Mouse (Mus musculus): ENCODE measurements around the gene Ppfia2. TPM values are rescaled to one million over a fixed set of nuclear protein-coding genes. Genes with fewer than 3 reads are reported as not detected.

The Ppfia2 gene
- polyA plus RNA-seq, 1 experiment from 2014 or later, result 47.1 TPM

- no peaks in the 10 kb centered on the region for H3K9me3 ChIP-seq (ENCODE audit: control insufficient read depth, low read length)
- ATAC-seq (ENCODE audit: low read depth), result no peak
- 84% methylated on average over 1 of the region's 1 CpGs for WGBS
Observed at GRCm38 (mm10) chr10:106838476-106838875, 368.3 kb downstream of the Ppfia2 start.

GRCm38 (mm10) chr10:106858106-106858505, 388.0 kb downstream of the Ppfia2 start:
- no peak overlapping the region for H3K27ac ChIP-seq (ENCODE audit: low read depth, low read length)
- no peak overlapping the region for H3K4me2 ChIP-seq (ENCODE audit: low read depth, low read length)
- H3K9me3 ChIP-seq (ENCODE audit: control insufficient read depth, low read length), result no peaks in the 10 kb centered on the region
- WGBS, result 85% methylated on average over 6 of the region's 6 CpGs
- no peak overlapping the region for H3K9ac ChIP-seq (replicated peaks; ENCODE audit: low read depth, low read length)
- no peak overlapping the region for H3K4me3 ChIP-seq (ENCODE audit: low read depth, low read length)
- no peaks in the 10 kb centered on the region for H3K27me3 ChIP-seq (ENCODE audit: control insufficient read depth, insufficient read depth, low read length)
- no peaks in the 10 kb centered on the region for H3K36me3 ChIP-seq (ENCODE audit: control insufficient read depth, insufficient read depth, low read length)
- no peak for ATAC-seq (ENCODE audit: low read depth)
- H3K4me1 ChIP-seq (ENCODE audit: control insufficient read depth, insufficient read depth, low read length), result no peaks in the 10 kb centered on the region

More at GRCm38 (mm10) chr10:106838476-106838875, 368.3 kb downstream of the Ppfia2 start:
- Histone ChIP-seq H3K36me3 (ENCODE audit: control insufficient read depth, insufficient read depth, low read length) (no peaks in the 10 kb centered on the region), H3K27me3 (ENCODE audit: control insufficient read depth, insufficient read depth, low read length) (no peaks in the 10 kb centered on the region), H3K27ac (ENCODE audit: low read depth, low read length) (no peak overlapping the region), H3K4me3 (ENCODE audit: low read depth, low read length) (no peak overlapping the region), H3K4me1 (ENCODE audit: control insufficient read depth, insufficient read depth, low read length) (no peaks in the 10 kb centered on the region), H3K9ac (replicated peaks; ENCODE audit: low read depth, low read length) (no peak overlapping the region), H3K4me2 (ENCODE audit: low read depth, low read length) (no peak overlapping the region)

- Histone ChIP-seq H3K9me3 (ENCODE audit: control insufficient read depth, low read length) (no peaks in the 10 kb centered on the region), H3K27me3 (ENCODE audit: control insufficient read depth, insufficient read depth, low read length) (no peaks in the 10 kb centered on the region), H3K4me3 (ENCODE audit: low read depth, low read length) (no peak overlapping the region), H3K9ac (replicated peaks; ENCODE audit: low read depth, low read length) (no peak overlapping the region), H3K27ac (ENCODE audit: low read depth, low read length) (no peak overlapping the region), H3K4me1 (ENCODE audit: control insufficient read depth, insufficient read depth, low read length) (no peaks in the 10 kb centered on the region), H3K36me3 (ENCODE audit: control insufficient read depth, insufficient read depth, low read length) (no peaks in the 10 kb centered on the region), H3K4me2 (ENCODE audit: low read depth, low read length) (no peak overlapping the region)
- WGBS, result 86% methylated on average over 4 of the region's 4 CpGs
- ATAC-seq (ENCODE audit: low read depth), result no peak
Observed at GRCm38 (mm10) chr10:106870233-106870632, 400.1 kb downstream of the Ppfia2 start.

GRCm38 (mm10) chr10:106871847-106872246, 401.7 kb downstream of the Ppfia2 start:
- Histone ChIP-seq H3K4me1 (ENCODE audit: control insufficient read depth, insufficient read depth, low read length) (no peaks in the 10 kb centered on the region), H3K4me3 (ENCODE audit: low read depth, low read length) (no peak overlapping the region), H3K4me2 (ENCODE audit: low read depth, low read length) (no peak overlapping the region), H3K27ac (ENCODE audit: low read depth, low read length) (no peak overlapping the region), H3K9ac (replicated peaks; ENCODE audit: low read depth, low read length) (no peak overlapping the region), H3K9me3 (ENCODE audit: control insufficient read depth, low read length) (no peaks in the 10 kb centered on the region), H3K27me3 (ENCODE audit: control insufficient read depth, insufficient read depth, low read length) (no peaks in the 10 kb centered on the region), H3K36me3 (ENCODE audit: control insufficient read depth, insufficient read depth, low read length) (no peaks in the 10 kb centered on the region)
- no peak for ATAC-seq (ENCODE audit: low read depth)
- 91% methylated on average over 3 of the region's 3 CpGs for WGBS

- Histone ChIP-seq H3K4me2 (ENCODE audit: low read depth, low read length) (no peak overlapping the region), H3K27ac (ENCODE audit: low read depth, low read length) (no peak overlapping the region), H3K4me3 (ENCODE audit: low read depth, low read length) (no peak overlapping the region), H3K9me3 (ENCODE audit: control insufficient read depth, low read length) (no peaks in the 10 kb centered on the region), H3K9ac (replicated peaks; ENCODE audit: low read depth, low read length) (no peak overlapping the region), H3K36me3 (ENCODE audit: control insufficient read depth, insufficient read depth, low read length) (no peaks in the 10 kb centered on the region), H3K4me1 (ENCODE audit: control insufficient read depth, insufficient read depth, low read length) (no peaks in the 10 kb centered on the region), H3K27me3 (ENCODE audit: control insufficient read depth, insufficient read depth, low read length) (no peaks in the 10 kb centered on the region)
- 51% methylated on average over 1 of the region's 1 CpGs for WGBS
- ATAC-seq (ENCODE audit: low read depth), result no peak
Observed at GRCm38 (mm10) chr10:106872714-106873113, 402.6 kb downstream of the Ppfia2 start.

GRCm38 (mm10) chr10:106881330-106881729, 411.2 kb downstream of the Ppfia2 start:
- H3K4me1 ChIP-seq (ENCODE audit: control insufficient read depth, insufficient read depth, low read length), result no peaks in the 10 kb centered on the region
- H3K9me3 ChIP-seq (ENCODE audit: control insufficient read depth, low read length), result no peaks in the 10 kb centered on the region
- H3K4me3 ChIP-seq (ENCODE audit: low read depth, low read length), result no peak overlapping the region
- H3K36me3 ChIP-seq (ENCODE audit: control insufficient read depth, insufficient read depth, low read length), result no peaks in the 10 kb centered on the region
- no peak overlapping the region for H3K4me2 ChIP-seq (ENCODE audit: low read depth, low read length)
- no peaks in the 10 kb centered on the region for H3K27me3 ChIP-seq (ENCODE audit: control insufficient read depth, insufficient read depth, low read length)
- no peak overlapping the region for H3K27ac ChIP-seq (ENCODE audit: low read depth, low read length)
- no peak for ATAC-seq (ENCODE audit: low read depth)
- 50% methylated on average over 3 of the region's 3 CpGs for WGBS
- H3K9ac ChIP-seq (replicated peaks; ENCODE audit: low read depth, low read length), result no peak overlapping the region

GRCm38 (mm10) chr10:106896351-106896750, 426.2 kb downstream of the Ppfia2 start:
- Histone ChIP-seq H3K4me1 (ENCODE audit: control insufficient read depth, insufficient read depth, low read length) (no peaks in the 10 kb centered on the region), H3K9ac (replicated peaks; ENCODE audit: low read depth, low read length) (no peak overlapping the region), H3K36me3 (ENCODE audit: control insufficient read depth, insufficient read depth, low read length) (no peaks in the 10 kb centered on the region), H3K27me3 (ENCODE audit: control insufficient read depth, insufficient read depth, low read length) (no peaks in the 10 kb centered on the region), H3K4me2 (ENCODE audit: low read depth, low read length) (no peak overlapping the region), H3K27ac (ENCODE audit: low read depth, low read length) (no peak overlapping the region), H3K4me3 (ENCODE audit: low read depth, low read length) (no peak overlapping the region), H3K9me3 (ENCODE audit: control insufficient read depth, low read length) (no peaks in the 10 kb centered on the region)
- WGBS, result 38% methylated on average over 13 of the region's 13 CpGs
- no peak; the same call in 1 of the 2 replicates for ATAC-seq (ENCODE audit: low read depth)

- no peak overlapping the region for H3K9ac ChIP-seq (replicated peaks; ENCODE audit: low read depth, low read length)
- H3K27ac ChIP-seq (ENCODE audit: low read depth, low read length), result no peak overlapping the region
- no peak overlapping the region for H3K4me2 ChIP-seq (ENCODE audit: low read depth, low read length)
- no peak overlapping the region for H3K4me3 ChIP-seq (ENCODE audit: low read depth, low read length)
- no peaks in the 10 kb centered on the region for H3K4me1 ChIP-seq (ENCODE audit: control insufficient read depth, insufficient read depth, low read length)
- H3K27me3 ChIP-seq (ENCODE audit: control insufficient read depth, insufficient read depth, low read length), result no peaks in the 10 kb centered on the region
- H3K9me3 ChIP-seq (ENCODE audit: control insufficient read depth, low read length), result no peaks in the 10 kb centered on the region
- WGBS, result 76% methylated on average over 3 of the region's 3 CpGs
- ATAC-seq (ENCODE audit: low read depth), result no peak
- no peaks in the 10 kb centered on the region for H3K36me3 ChIP-seq (ENCODE audit: control insufficient read depth, insufficient read depth, low read length)
Observed at GRCm38 (mm10) chr10:106910108-106910507, 440.0 kb downstream of the Ppfia2 start.

GRCm38 (mm10) chr10:106913032-106913431, 442.9 kb downstream of the Ppfia2 start:
- 25% methylated on average over 2 of the region's 2 CpGs for WGBS
- no peaks in the 10 kb centered on the region for H3K4me1 ChIP-seq (ENCODE audit: control insufficient read depth, insufficient read depth, low read length)

GRCm38 (mm10) chr10:106914275-106914674, 444.1 kb downstream of the Ppfia2 start:
- H3K4me1 ChIP-seq (ENCODE audit: control insufficient read depth, insufficient read depth, low read length), result no peaks in the 10 kb centered on the region
- ATAC-seq (ENCODE audit: low read depth), result no peak

More at GRCm38 (mm10) chr10:106913032-106913431, 442.9 kb downstream of the Ppfia2 start:
- H3K27me3 ChIP-seq (ENCODE audit: control insufficient read depth, insufficient read depth, low read length), result no peaks in the 10 kb centered on the region
- no peak overlapping the region for H3K27ac ChIP-seq (ENCODE audit: low read depth, low read length)
- ATAC-seq (ENCODE audit: low read depth), result no peak
- H3K4me3 ChIP-seq (ENCODE audit: low read depth, low read length), result no peak overlapping the region
- H3K36me3 ChIP-seq (ENCODE audit: control insufficient read depth, insufficient read depth, low read length), result no peaks in the 10 kb centered on the region
- H3K4me2 ChIP-seq (ENCODE audit: low read depth, low read length), result no peak overlapping the region
- H3K9ac ChIP-seq (replicated peaks; ENCODE audit: low read depth, low read length), result no peak overlapping the region
- H3K9me3 ChIP-seq (ENCODE audit: control insufficient read depth, low read length), result no peaks in the 10 kb centered on the region

More at GRCm38 (mm10) chr10:106914275-106914674, 444.1 kb downstream of the Ppfia2 start:
- no peaks in the 10 kb centered on the region for H3K36me3 ChIP-seq (ENCODE audit: control insufficient read depth, insufficient read depth, low read length)
- no peaks in the 10 kb centered on the region for H3K27me3 ChIP-seq (ENCODE audit: control insufficient read depth, insufficient read depth, low read length)
- no peak overlapping the region for H3K4me3 ChIP-seq (ENCODE audit: low read depth, low read length)
- H3K27ac ChIP-seq (ENCODE audit: low read depth, low read length), result no peak overlapping the region
- H3K4me2 ChIP-seq (ENCODE audit: low read depth, low read length), result no peak overlapping the region
- H3K9ac ChIP-seq (replicated peaks; ENCODE audit: low read depth, low read length), result no peak overlapping the region
- H3K9me3 ChIP-seq (ENCODE audit: control insufficient read depth, low read length), result no peaks in the 10 kb centered on the region

All from neural tube, embryonic 14.5 days (tissue).